In genomic region chr6:71143154-71143893, GRCm38 (mm10) we compare ENCODE assay signal across 9 mouse cellular contexts. TPM values are rescaled to one million over a fixed set of nuclear protein-coding genes. Genes with fewer than 3 reads are reported as not detected.
DNase-seq lines count a peak whose midpoint lies in the region; ATAC-seq and TF ChIP-seq lines count a peak whose summit lies in the region.
"Had no signal": no experiment of that assay in that cellular context is flagged by ENCODE, and none has a peak within 500 bp of the region (broad histone marks: within the 10 kb centered on the region; RNA-seq: fewer than 3 reads in every experiment).

No protein-coding gene starts in this region.

- H3K27me3 ChIP-seq in MEL (ENCODE audit: control insufficient read depth in 1 of 2, insufficient read depth in 2 of 2, low read length in 2 of 2) = no peaks in the 10 kb centered on the region; a peak in 2 of 4 replicates
- H3K27me3 ChIP-seq in forebrain, embryonic 16.5 days (replicated peaks; ENCODE audit: control insufficient read depth, insufficient read depth, low read length) = no peaks in the 10 kb centered on the region
- H3K27me3 ChIP-seq in myocyte (ENCODE audit: control insufficient read depth, insufficient read depth, insufficient read length) = peaks cover 4% of the 10 kb centered on the region

- H3K36me3 ChIP-seq in MEL (ENCODE audit: control insufficient read depth in 1 of 2, insufficient read depth in 2 of 2, low read length in 2 of 2) (no peaks in the 10 kb centered on the region), myocyte (ENCODE audit: control insufficient read depth, insufficient read depth) (no peaks in the 10 kb centered on the region)
- H3K36me3 ChIP-seq in forebrain, embryonic 16.5 days (ENCODE audit: control insufficient read depth, insufficient read depth) = no peaks in the 10 kb centered on the region

- H3K9me3 ChIP-seq in MEL (replicated peaks; ENCODE audit: insufficient read depth, low read length) = no peaks in the 10 kb centered on the region
- no peaks in the 10 kb centered on the region for H3K9me3 ChIP-seq in forebrain, embryonic 16.5 days (ENCODE audit: control insufficient read depth, low read length)

- TF ChIP-seq POLR2A in MEL (IDR thresholded peaks at IDR 0.05; ENCODE audit: control insufficient read depth in 1 of 2, insufficient read depth in 1 of 2, low read depth in 1 of 2, low read length in 2 of 2, poor library complexity in 1 of 2) = no peak
- no peak for TF ChIP-seq POLR2A in myocyte (IDR thresholded peaks at IDR 0.05; ENCODE audit: insufficient read length, low read depth)

- intact Hi-C loops in gastrocnemius, postnatal 36 days (cut with DNase I) = no loop called here

- no peak for TF ChIP-seq EP300 in MEL (IDR thresholded peaks at IDR 0.05; ENCODE audit: low read depth in 1 of 2, low read length in 2 of 2)

- peak overlapping the region; percentile 71 for H3K9ac ChIP-seq in MEL (ENCODE audit: control insufficient read depth, low read depth, low read length, poor library complexity, severe bottlenecking)
- peak overlapping the region; percentile 72 for H3K9ac ChIP-seq in forebrain, embryonic 16.5 days (replicated peaks; ENCODE audit: low read depth, low read length)

- H3K79me2 ChIP-seq in MEL (ENCODE audit: control insufficient read depth, insufficient read depth, low read length, poor library complexity) (no peaks in the 10 kb centered on the region; the same call in 1 of the 2 replicates), myocyte (ENCODE audit: control insufficient read depth, insufficient read depth) (no peaks in the 10 kb centered on the region)

- no peak for TF ChIP-seq RAD21 in MEL (IDR thresholded peaks at IDR 0.05; ENCODE audit: low read depth, low read length)

- no peak overlapping the region for H3K27ac ChIP-seq in MEL (ENCODE audit: control insufficient read depth, low read depth, low read length)
- no peak overlapping the region for H3K27ac ChIP-seq in forebrain, embryonic 16.5 days (ENCODE audit: low read length)

- DNase-seq in adrenal gland, postnatal 10 days = peak; percentile 30
- no peak for DNase-seq in adrenal gland, postnatal 4 days (ENCODE audit: low spot score in 2 of 2)
- peak; percentile 13 for DNase-seq in MEL (ENCODE audit: low read depth, low spot score)
- DNase-seq in kidney, postnatal 10 days = peak; percentile 39
- DNase-seq in Muller cell, postnatal 12 days (ENCODE audit: inconsistent ontology term) = no peak
- no peak for DNase-seq in gastrocnemius, postnatal 36 days

- peak; percentile 16; the same call in 1 of the 2 replicates for ATAC-seq in forebrain, embryonic 16.5 days

- WGBS in forebrain, embryonic 16.5 days = 2% methylated on average over 19 of the region's 19 CpGs

- TF ChIP-seq CTCF in MEL (IDR thresholded peaks at IDR 0.05 in 2 of 3, conservative IDR thresholded peaks at IDR 0.05 in 1 of 3; ENCODE audit: control insufficient read depth in 1 of 3, insufficient read depth in 1 of 3, low read depth in 2 of 3, low read length in 3 of 3, poor library complexity in 1 of 3, severe bottlenecking in 1 of 3) = no peak

- H3ac ChIP-seq in myocyte (ENCODE audit: control insufficient read depth, insufficient read length) = no peak overlapping the region

- peak overlapping the region; percentile 63 to 71 for H3K4me3 ChIP-seq in MEL (ENCODE audit: control insufficient read depth in 1 of 2, insufficient read depth in 1 of 2, low read depth in 2 of 2, low read length in 2 of 2)
- H3K4me3 ChIP-seq in forebrain, embryonic 16.5 days (replicated peaks; ENCODE audit: low read length) = peak overlapping the region; percentile 60
- no peak overlapping the region for H3K4me3 ChIP-seq in myocyte

- no peaks in the 10 kb centered on the region for H3K4me1 ChIP-seq in MEL (ENCODE audit: control insufficient read depth in 1 of 2, insufficient read depth in 2 of 2, low read length in 2 of 2)
- peaks cover 6% of the 10 kb centered on the region for H3K4me1 ChIP-seq in forebrain, embryonic 16.5 days (replicated peaks; ENCODE audit: control insufficient read depth, insufficient read depth, low read length)

- peak overlapping the region; percentile 61 for H3K4me2 ChIP-seq in forebrain, embryonic 16.5 days (ENCODE audit: low read length)
- peak overlapping the region; percentile 42 for H3K4me2 ChIP-seq in myocyte (ENCODE audit: low read depth)

TF ChIP-seq in MEL, 35 proteins besides CTCF, POLR2A, EP300 and RAD21:
- TF ChIP-seq ZC3H11A (IDR thresholded peaks at IDR 0.05; ENCODE audit: low read depth, low read length) (no peak), MXI1 (IDR thresholded peaks at IDR 0.05; ENCODE audit: low read depth, low read length) (0 out of 2 replicates have a peak, but pooled peaks have one; percentile 18), TAL1 (IDR thresholded peaks at IDR 0.05; ENCODE audit: low read length) (no peak), CHD1 (IDR thresholded peaks at IDR 0.05; ENCODE audit: low read depth, low read length) (no peak), HCFC1 (IDR thresholded peaks at IDR 0.05; ENCODE audit: low read depth, low read length) (no peak), POLR2AphosphoS5 (IDR thresholded peaks at IDR 0.05; ENCODE audit: borderline replicate concordance, low read depth, low read length) (no peak), SIN3A (IDR thresholded peaks at IDR 0.05; ENCODE audit: low read length) (no peak), MAX (IDR thresholded peaks at IDR 0.05; ENCODE audit: low read length) (no peak), NELFE (IDR thresholded peaks at IDR 0.05; ENCODE audit: low read depth, low read length) (no peak), ZMIZ1 (IDR thresholded peaks at IDR 0.05; ENCODE audit: low read depth, low read length) (no peak), JUND (IDR thresholded peaks at IDR 0.05; ENCODE audit: low read depth, low read length) (no peak), UBTF (IDR thresholded peaks at IDR 0.05; ENCODE audit: borderline replicate concordance, insufficient read depth, low read depth, low read length) (no peak), MYB (IDR thresholded peaks at IDR 0.05; ENCODE audit: low read depth, low read length) (no peak), GATA1 (IDR thresholded peaks at IDR 0.05; ENCODE audit: low read depth, low read length) (no peak), ZNF384 (IDR thresholded peaks at IDR 0.05; ENCODE audit: low read depth, low read length) (peak; percentile 18; the same call in 1 of the 2 replicates), MAZ (IDR thresholded peaks at IDR 0.05; ENCODE audit: low read depth, low read length) (no peak), SMC3 (IDR thresholded peaks at IDR 0.05; ENCODE audit: low read depth, low read length) (no peak)

TF ChIP-seq in myocyte, 11 proteins besides CTCF, POLR2A, EP300 and RAD21:
- no peak for TF ChIP-seq TCF3 (IDR thresholded peaks at IDR 0.05; ENCODE audit: insufficient read length, low read depth)
- no peak for TF ChIP-seq POLR2AphosphoS2 (IDR thresholded peaks at IDR 0.05; ENCODE audit: insufficient read length, low read depth)
- no peak for TF ChIP-seq CEBPB (IDR thresholded peaks at IDR 0.05; ENCODE audit: insufficient read depth, poor library complexity, severe bottlenecking)
- TF ChIP-seq MAX (IDR thresholded peaks at IDR 0.05; ENCODE audit: low read depth) = no peak
- no peak for TF ChIP-seq MYOG (IDR thresholded peaks at IDR 0.05; ENCODE audit: control insufficient read depth in 1 of 3, insufficient read depth in 1 of 3, insufficient read length in 2 of 3, low read depth in 2 of 3)
- TF ChIP-seq E2F4 (IDR thresholded peaks at IDR 0.05; ENCODE audit: insufficient read depth) = no peak
- no peak for TF ChIP-seq USF1 (IDR thresholded peaks at IDR 0.05; ENCODE audit: low read depth)
TF ChIP-seq in myocyte: peak in this region for 0.

RNA-seq across cellular contexts. Expression of gene Thnsl2, which starts 0.9 kb away (rescaled TPM):
- 10 to 100 TPM; 16.6 to 17.0 TPM for total RNA-seq in adrenal gland, postnatal 10 days (2021)
- total RNA-seq in adrenal gland, postnatal 4 days (2021) = 10 to 100 TPM; 27.9 to 31.7 TPM
- total RNA-seq in MEL (2012; rRNA removed) = 0.08 and 0.16 TPM in 2 replicates
- under 1 TPM in 1 of 2 experiments, not detected in 1; 0.21 TPM for polyA plus RNA-seq in MEL (2012; ENCODE audit: insufficient read depth in 1 of 2, insufficient read length in 2 of 2, low read depth in 1 of 2, low replicate concordance in 2 of 2, missing spikeins in 1 of 2)
- polyA plus RNA-seq in forebrain, embryonic 16.5 days (2015; fragmentation: Nextera tagmentation; extraction: Ambion mirVana) = 3.2 and 3.3 TPM in 2 replicates
- 0.06 TPM for polyA plus RNA-seq in myocyte (2012; fragmentation: generic; extraction: Trizol)
- total RNA-seq in gastrocnemius, postnatal 36 days (2021) = 1 to 10 TPM; 6.0 to 6.8 TPM

RNA-seq across cellular contexts. Expression of gene Fabp1, which starts 56.3 kb away (rescaled TPM):
- 100 to 1,000 TPM; 160 to 453 TPM for total RNA-seq in adrenal gland, postnatal 10 days (2021)
- 100 to 1,000 TPM in 1 of 2 experiments, 1 to 10 TPM in 1; 7.4 to 190 TPM for total RNA-seq in adrenal gland, postnatal 4 days (2021)
- total RNA-seq in MEL (2012; rRNA removed) = not detected in 2 replicates
- not detected for polyA plus RNA-seq in MEL (2012; ENCODE audit: insufficient read depth in 1 of 2, insufficient read length in 2 of 2, low read depth in 1 of 2, low replicate concordance in 2 of 2, missing spikeins in 1 of 2)
- polyA plus RNA-seq in forebrain, embryonic 16.5 days (2015; fragmentation: Nextera tagmentation; extraction: Ambion mirVana) = not detected in 2 replicates
- polyA plus RNA-seq in myocyte (2012; fragmentation: generic; extraction: Trizol) = not detected
- not detected for total RNA-seq in gastrocnemius, postnatal 36 days (2021)
- total RNA-seq: common myeloid progenitor, adult 5-6 weeks had no signal

Comparison
In these comparisons a context has a peak if more than half of its experiments do, and no peak if none do; other contexts are left out.
1. DNase-seq: peak in adrenal gland, postnatal 10 days (single experiment), MEL (single experiment) and kidney, postnatal 10 days (single experiment); none in adrenal gland, postnatal 4 days (0 of 2), Muller cell, postnatal 12 days (single experiment) and gastrocnemius, postnatal 36 days (0 of 2).